In the genomic region with DNA sequence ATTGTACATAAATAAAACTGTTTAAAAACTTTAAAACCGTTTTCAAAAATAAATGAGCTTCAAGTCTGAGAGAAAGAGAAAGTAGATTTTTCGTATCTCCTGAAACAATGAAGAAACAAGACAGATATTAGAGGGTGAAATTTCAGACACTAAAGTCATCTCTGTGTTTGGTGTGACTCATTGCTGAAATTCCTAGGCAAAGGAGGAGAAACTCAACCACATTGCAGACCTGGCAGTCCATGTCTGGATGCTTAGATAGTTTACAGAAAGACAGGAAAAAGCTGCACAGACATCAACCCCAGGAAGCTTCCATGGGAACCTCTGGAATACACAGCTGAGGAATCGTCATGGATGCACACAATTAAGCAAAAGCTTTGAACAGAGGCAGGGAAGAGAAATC, we compare ENCODE assay signal across 24 mouse cellular contexts.
DNase-seq lines count a peak whose midpoint lies in the region; ATAC-seq and TF ChIP-seq lines count a peak whose summit lies in the region.
"Had no signal": no experiment of that assay in that cellular context is flagged by ENCODE, and none has a peak within 500 bp of the region (broad histone marks: within the 10 kb centered on the region; RNA-seq: fewer than 3 reads in every experiment).

No protein-coding gene starts in this region.

- H3K36me3 ChIP-seq in myocyte (ENCODE audit: control insufficient read depth, insufficient read depth), result no peaks in the 10 kb centered on the region
- H3K36me3 ChIP-seq in kidney, embryonic 14.5 days (ENCODE audit: control insufficient read depth, insufficient read depth, low read length), result no peaks in the 10 kb centered on the region
- H3K36me3 ChIP-seq: embryonic facial prominence, embryonic 10.5 days; embryonic facial prominence, embryonic 12.5 days; forebrain, embryonic 15.5 days; G1E had no signal

- H3K4me1 ChIP-seq in kidney, embryonic 14.5 days (ENCODE audit: control insufficient read depth, insufficient read depth, low read length), result no peaks in the 10 kb centered on the region
- H3K4me1 ChIP-seq: embryonic facial prominence, embryonic 10.5 days; embryonic facial prominence, embryonic 12.5 days; forebrain, embryonic 13.5 days; forebrain, embryonic 15.5 days had no signal

- no peak for ATAC-seq in kidney, embryonic 14.5 days (ENCODE audit: low FRiP score, low TSS enrichment)
- ATAC-seq: activated CD4-positive, CD25-positive, alpha-beta regulatory T cell, adult 4 months; CD4-positive, CD25-positive, alpha-beta regulatory T cell, adult 4 months; forebrain, embryonic 13.5 days; forebrain, embryonic 15.5 days; forebrain, postnatal 0 days; Patski had no signal

- H3K4me2 ChIP-seq in myocyte (ENCODE audit: low read depth), result peak overlapping the region; percentile 2
- H3K4me2 ChIP-seq in kidney, embryonic 14.5 days (replicated peaks; ENCODE audit: low read depth, low read length), result no peak overlapping the region
- H3K4me2 ChIP-seq: embryonic facial prominence, embryonic 12.5 days; forebrain, embryonic 13.5 days; forebrain, embryonic 15.5 days had no signal

- no peaks in the 10 kb centered on the region for H3K79me2 ChIP-seq in myocyte (ENCODE audit: control insufficient read depth, insufficient read depth)

- no peaks in the 10 kb centered on the region for H3K9me3 ChIP-seq in kidney, embryonic 14.5 days (ENCODE audit: control insufficient read depth, low read length)
- H3K9me3 ChIP-seq: embryonic facial prominence, embryonic 10.5 days; embryonic facial prominence, embryonic 12.5 days; forebrain, embryonic 13.5 days; forebrain, embryonic 15.5 days; G1E had no signal

- H3K9ac ChIP-seq in kidney, embryonic 14.5 days (ENCODE audit: low read depth, low read length), result no peak overlapping the region
- H3K9ac ChIP-seq: embryonic facial prominence, embryonic 12.5 days; forebrain, embryonic 13.5 days; forebrain, embryonic 15.5 days; forebrain, postnatal 0 days had no signal

- no peak overlapping the region for H3ac ChIP-seq in myocyte (ENCODE audit: control insufficient read depth, insufficient read length)

- no peak overlapping the region for H3K4me3 ChIP-seq in myocyte
- no peak overlapping the region for H3K4me3 ChIP-seq in kidney, embryonic 14.5 days (ENCODE audit: low read length)
- H3K4me3 ChIP-seq: embryonic facial prominence, embryonic 10.5 days; embryonic facial prominence, embryonic 12.5 days; forebrain, embryonic 13.5 days; forebrain, embryonic 15.5 days had no signal

- H3K27me3 ChIP-seq in myocyte (ENCODE audit: control insufficient read depth, insufficient read depth, insufficient read length), result no peaks in the 10 kb centered on the region
- H3K27me3 ChIP-seq in kidney, embryonic 14.5 days (ENCODE audit: control insufficient read depth, insufficient read depth, low read length), result no peaks in the 10 kb centered on the region
- H3K27me3 ChIP-seq: CH12.LX; embryonic facial prominence, embryonic 12.5 days; forebrain, embryonic 13.5 days; forebrain, embryonic 15.5 days; Patski had no signal

- peak; percentile 65 for DNase-seq in Muller cell, postnatal 12 days (ENCODE audit: inconsistent ontology term)
- no peak for DNase-seq in cerebellum, postnatal 10 days
- DNase-seq in left cerebral cortex, adult 18-20 months (ENCODE audit: low spot score in 2 of 2), result no peak
- DNase-seq: adrenal gland, adult 8-10 months; adrenal gland, postnatal 14 days; adrenal gland, postnatal 36 days; B cell, adult 2 months; cerebellum, adult 11-12 months; cerebellum, adult 2 months; cerebellum, adult 9-10 months; cerebellum, postnatal 14 days; cerebellum, postnatal 36 days; forebrain, postnatal 0 days had no signal

- 80% methylated on average over 3 of the region's 3 CpGs for WGBS in kidney, embryonic 14.5 days

- H3K27ac ChIP-seq in kidney, embryonic 14.5 days (ENCODE audit: low read depth, low read length), result no peak overlapping the region
- H3K27ac ChIP-seq: embryonic facial prominence, embryonic 10.5 days; embryonic facial prominence, embryonic 12.5 days; forebrain, embryonic 13.5 days; forebrain, embryonic 15.5 days had no signal

- TF ChIP-seq POLR2A in myocyte (IDR thresholded peaks at IDR 0.05; ENCODE audit: insufficient read length, low read depth), result no peak

TF ChIP-seq in myocyte, 11 proteins besides CTCF, POLR2A, EP300 and RAD21:
- no peak for TF ChIP-seq USF1 (IDR thresholded peaks at IDR 0.05; ENCODE audit: low read depth)
- no peak for TF ChIP-seq TCF3 (IDR thresholded peaks at IDR 0.05; ENCODE audit: insufficient read length, low read depth)
- no peak for TF ChIP-seq MAX (IDR thresholded peaks at IDR 0.05; ENCODE audit: low read depth)
- TF ChIP-seq TCF12 (IDR thresholded peaks at IDR 0.05; ENCODE audit: insufficient read depth, poor library complexity, severe bottlenecking), result no peak
- no peak for TF ChIP-seq REST (IDR thresholded peaks at IDR 0.05; ENCODE audit: insufficient read depth, insufficient read length)
- no peak for TF ChIP-seq MYOD1 (IDR thresholded peaks at IDR 0.05; ENCODE audit: control insufficient read depth in 1 of 3, insufficient read length in 2 of 3, low read depth in 2 of 3)
- no peak for TF ChIP-seq MYOG (IDR thresholded peaks at IDR 0.05; ENCODE audit: control insufficient read depth in 1 of 3, insufficient read depth in 1 of 3, insufficient read length in 2 of 3, low read depth in 2 of 3)
- no peak for TF ChIP-seq SRF (IDR thresholded peaks at IDR 0.05; ENCODE audit: control insufficient read depth, insufficient read length, low read depth)
- no peak for TF ChIP-seq POLR2AphosphoS2 (IDR thresholded peaks at IDR 0.05; ENCODE audit: insufficient read length, low read depth)
- no peak for TF ChIP-seq CEBPB (IDR thresholded peaks at IDR 0.05; ENCODE audit: insufficient read depth, poor library complexity, severe bottlenecking)
- TF ChIP-seq E2F4 (IDR thresholded peaks at IDR 0.05; ENCODE audit: insufficient read depth), result no peak
